Mouse (Mus musculus) embryonic fibroblast, embryonic 13.5 days (primary cell): ENCODE measurements around the gene Sdk2. TPM values are rescaled to one million over a fixed set of nuclear protein-coding genes. Genes with fewer than 3 reads are reported as not detected.

Experiments
- H3K27ac ChIP-seq: 2 replicates; pipeline ENCODE4 v1.5.1; 2012; ENCODE audit warnings: low read length, control low read depth, inconsistent platforms; ENCODE audit not compliant: insufficient read depth
- H3K4me1 ChIP-seq: 2 replicates; pipeline ENCODE4 v1.6.1; 2011; ENCODE audit warnings: low read length; ENCODE audit not compliant: control insufficient read depth, insufficient read depth
- H3K4me3 ChIP-seq: 2 replicates; pipeline ENCODE4 v1.5.1; 2011; ENCODE audit warnings: mild to moderate bottlenecking, control low read depth, low read length; ENCODE audit not compliant: insufficient read depth
- CTCF ChIP-seq: IDR thresholded peaks from 2 replicates; pipeline ENCODE4 v1.5.1; 2011; ENCODE audit warnings: mild to moderate bottlenecking, control low read depth, low read length, moderate library complexity, borderline replicate concordance; ENCODE audit not compliant: insufficient read depth
- POLR2A ChIP-seq: IDR thresholded peaks from 2 replicates; pipeline ENCODE4 v1.6.1; 2011; ENCODE audit warnings: low read depth, mild to moderate bottlenecking, control low read depth, low read length, moderate library complexity
- polyA plus RNA-seq: library from polyadenylated mRNA; stranded (reverse); fragments of >200 nt; gene quantifications from 2 replicates; pipeline ENCODE4 v1.2.4, GENCODE M21; 2011; ENCODE audit warnings: low read depth; ENCODE audit not compliant: missing spikeins, insufficient read length

The Sdk2 gene
- polyA plus RNA-seq, 1 experiment, result 0.83 TPM

GRCm38 (mm10) chr11:114025056-114025455, 41.8 kb downstream of the Sdk2 start:
- no peaks in the 10 kb centered on the region for H3K4me1 ChIP-seq
- no peak overlapping the region for H3K27ac ChIP-seq
- TF ChIP-seq POLR2A, result no peak
- no peak for TF ChIP-seq CTCF
- H3K4me3 ChIP-seq, result no peak overlapping the region

GRCm38 (mm10) chr11:114023965-114024364, 42.9 kb downstream of the Sdk2 start:
- TF ChIP-seq POLR2A, result no peak
- no peak for TF ChIP-seq CTCF
- no peak overlapping the region for H3K27ac ChIP-seq
- no peak overlapping the region for H3K4me3 ChIP-seq
- no peaks in the 10 kb centered on the region for H3K4me1 ChIP-seq

GRCm38 (mm10) chr11:114022166-114022565, 44.7 kb downstream of the Sdk2 start:
- H3K4me1 ChIP-seq, result no peaks in the 10 kb centered on the region
- TF ChIP-seq CTCF, result no peak
- no peak for TF ChIP-seq POLR2A
- no peak overlapping the region for H3K4me3 ChIP-seq
- no peak overlapping the region for H3K27ac ChIP-seq

- TF ChIP-seq POLR2A, result no peak
- TF ChIP-seq CTCF, result no peak
- H3K4me1 ChIP-seq, result no peaks in the 10 kb centered on the region
- no peak overlapping the region for H3K4me3 ChIP-seq
- no peak overlapping the region for H3K27ac ChIP-seq
Observed at GRCm38 (mm10) chr11:114019087-114019486, 47.8 kb downstream of the Sdk2 start.

GRCm38 (mm10) chr11:114016889-114017392, 49.9 kb downstream of the Sdk2 start:
- H3K27ac ChIP-seq, result no peak overlapping the region
- no peaks in the 10 kb centered on the region for H3K4me1 ChIP-seq
- H3K4me3 ChIP-seq, result no peak overlapping the region
- TF ChIP-seq POLR2A, result no peak
- no peak for TF ChIP-seq CTCF

GRCm38 (mm10) chr11:114016108-114016888, 50.5 kb downstream of the Sdk2 start:
- Histone ChIP-seq H3K27ac (no peak overlapping the region), H3K4me1 (no peaks in the 10 kb centered on the region), H3K4me3 (no peak overlapping the region)
- TF ChIP-seq POLR2A (no peak), CTCF (no peak)

GRCm38 (mm10) chr11:114011523-114011922, 55.3 kb downstream of the Sdk2 start:
- H3K4me3 ChIP-seq, result no peak overlapping the region
- no peak for TF ChIP-seq POLR2A
- no peak for TF ChIP-seq CTCF
- no peak overlapping the region for H3K27ac ChIP-seq
- H3K4me1 ChIP-seq, result no peaks in the 10 kb centered on the region

- H3K4me3 ChIP-seq, result no peak overlapping the region
- no peak overlapping the region for H3K27ac ChIP-seq
- H3K4me1 ChIP-seq, result no peaks in the 10 kb centered on the region
- TF ChIP-seq POLR2A, result no peak
Observed at GRCm38 (mm10) chr11:114005879-114006278, 61.0 kb downstream of the Sdk2 start.

- Histone ChIP-seq H3K27ac (no peak overlapping the region), H3K4me3 (no peak overlapping the region), H3K4me1 (no peaks in the 10 kb centered on the region)
- TF ChIP-seq POLR2A (no peak), CTCF (no peak)
Observed at GRCm38 (mm10) chr11:114004651-114005050, 62.2 kb downstream of the Sdk2 start.

GRCm38 (mm10) chr11:114003195-114003594, 63.7 kb downstream of the Sdk2 start:
- Histone ChIP-seq H3K4me1 (no peaks in the 10 kb centered on the region), H3K27ac (no peak overlapping the region), H3K4me3 (no peak overlapping the region)
- TF ChIP-seq POLR2A (no peak), CTCF (no peak)

- Histone ChIP-seq H3K4me1 (no peaks in the 10 kb centered on the region), H3K4me3 (no peak overlapping the region), H3K27ac (no peak overlapping the region)
- no peak for TF ChIP-seq CTCF
- no peak for TF ChIP-seq POLR2A
Observed at GRCm38 (mm10) chr11:114000051-114000450, 66.8 kb downstream of the Sdk2 start.
